Mouse (Mus musculus): ENCODE measurements around the gene Tob2. TPM values are rescaled to one million over a fixed set of nuclear protein-coding genes. Genes with fewer than 3 reads are reported as not detected.

The Tob2 gene
- polyA plus RNA-seq, 1 experiment: not detected

GRCm38 (mm10) chr15:81871604-81872261 is 13.1 kb upstream of the Tob2 start, which contains the start of gene Phf5a:
Gene Phf5a (minus strand): TSS chr15:81871911.
- Histone ChIP-seq H3K4me1 (ENCODE audit: control insufficient read depth, insufficient read depth, low read length) (peaks cover 2% of the 10 kb centered on the region), H3K27ac (ENCODE audit: insufficient read depth, low read depth, low read length) (peak within 1 kb of the TSS; percentile 100), H3K4me3 (ENCODE audit: insufficient read depth, low read depth, low read length) (peak within 1 kb of the TSS; percentile 99)
- TF ChIP-seq POLR2A (IDR thresholded peaks at IDR 0.05; ENCODE audit: insufficient read depth, low read depth, low read length) (no peak), CTCF (IDR thresholded peaks at IDR 0.05; ENCODE audit: insufficient read depth, low read depth, low read length) (no peak)
- WGBS: under 1% methylated on average over 30 of the region's 30 CpGs

- WGBS: 96% methylated on average over 5 of the region's 5 CpGs
- TF ChIP-seq CTCF (IDR thresholded peaks at IDR 0.05; ENCODE audit: insufficient read depth, low read depth, low read length): no peak
- TF ChIP-seq POLR2A (IDR thresholded peaks at IDR 0.05; ENCODE audit: insufficient read depth, low read depth, low read length): no peak
Observed at GRCm38 (mm10) chr15:81869985-81870384, 11.4 kb upstream of the Tob2 start.

GRCm38 (mm10) chr15:81864238-81864637 is 5.6 kb upstream of the Tob2 start:
- H3K4me1 ChIP-seq (ENCODE audit: control insufficient read depth, insufficient read depth, low read length): peaks cover 6% of the 10 kb centered on the region; the same call in 1 of the 2 replicates
- WGBS: 93% methylated on average over 7 of the region's 7 CpGs
- H3K27ac ChIP-seq (ENCODE audit: insufficient read depth, low read depth, low read length): no peak overlapping the region
- no peak overlapping the region for H3K4me3 ChIP-seq (ENCODE audit: insufficient read depth, low read depth, low read length)
- no peak for TF ChIP-seq CTCF (IDR thresholded peaks at IDR 0.05; ENCODE audit: insufficient read depth, low read depth, low read length)
- TF ChIP-seq POLR2A (IDR thresholded peaks at IDR 0.05; ENCODE audit: insufficient read depth, low read depth, low read length): no peak

More at GRCm38 (mm10) chr15:81869985-81870384, 11.4 kb upstream of the Tob2 start:
- Histone ChIP-seq H3K27ac (ENCODE audit: insufficient read depth, low read depth, low read length) (no peak overlapping the region), H3K4me3 (ENCODE audit: insufficient read depth, low read depth, low read length) (no peak overlapping the region), H3K4me1 (ENCODE audit: control insufficient read depth, insufficient read depth, low read length) (peaks cover 2% of the 10 kb centered on the region)

DNA sequence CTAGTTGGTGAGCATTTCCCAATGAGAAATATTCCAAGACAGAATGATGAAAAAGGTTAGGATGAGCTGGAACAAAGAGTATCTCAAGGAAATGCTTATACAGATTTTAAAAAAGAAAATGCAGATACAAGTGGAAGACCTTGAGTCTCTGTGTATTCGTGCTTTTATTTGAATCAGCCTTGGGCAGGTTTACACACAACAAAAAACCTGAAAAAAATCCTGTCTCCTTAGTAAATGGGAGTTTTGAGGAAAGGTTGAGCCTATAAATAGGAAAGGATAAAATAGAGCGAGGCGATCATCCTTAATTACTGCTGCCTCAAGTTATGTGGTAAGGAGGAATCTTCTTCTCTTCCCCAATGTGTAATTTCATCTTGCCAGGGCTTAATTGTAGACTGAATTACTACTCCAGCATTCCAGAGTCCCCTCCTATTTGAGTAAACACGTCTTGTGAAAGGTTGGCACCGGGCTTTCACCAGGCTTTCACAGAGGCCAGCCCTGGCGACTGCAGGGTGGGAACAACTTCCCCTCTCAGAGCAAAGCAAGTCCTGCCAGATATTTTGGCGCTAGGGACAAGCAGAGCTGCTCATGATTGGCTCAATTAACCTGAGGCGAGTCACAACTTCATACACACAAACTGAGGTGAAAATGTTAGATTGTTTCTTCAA is 2.0 kb upstream of the Tob2 start:
- peaks cover 14% of the 10 kb centered on the region for H3K4me1 ChIP-seq (ENCODE audit: control insufficient read depth, insufficient read depth, low read length)
- no peak overlapping the region for H3K4me3 ChIP-seq (ENCODE audit: insufficient read depth, low read depth, low read length)
- TF ChIP-seq POLR2A (IDR thresholded peaks at IDR 0.05; ENCODE audit: insufficient read depth, low read depth, low read length) (no peak), CTCF (IDR thresholded peaks at IDR 0.05; ENCODE audit: insufficient read depth, low read depth, low read length) (no peak)
- H3K27ac ChIP-seq (ENCODE audit: insufficient read depth, low read depth, low read length): peak overlapping the region; percentile 88
- WGBS: 2% methylated on average over 8 of the region's 8 CpGs

GRCm38 (mm10) chr15:81859330-81860255 is 997 bp upstream of the Tob2 start:
- H3K4me3 ChIP-seq (ENCODE audit: insufficient read depth, low read depth, low read length): peak overlapping the region; percentile 91
- TF ChIP-seq CTCF (IDR thresholded peaks at IDR 0.05; ENCODE audit: insufficient read depth, low read depth, low read length) (no peak), POLR2A (IDR thresholded peaks at IDR 0.05; ENCODE audit: insufficient read depth, low read depth, low read length) (peak; percentile 27; the same call in 1 of the 2 replicates)
- peaks cover 17% of the 10 kb centered on the region for H3K4me1 ChIP-seq (ENCODE audit: control insufficient read depth, insufficient read depth, low read length)
- under 1% methylated on average over 39 of the region's 39 CpGs for WGBS
- H3K27ac ChIP-seq (ENCODE audit: insufficient read depth, low read depth, low read length): peak overlapping the region; percentile 97

- Histone ChIP-seq H3K4me3 (ENCODE audit: insufficient read depth, low read depth, low read length) (peak overlapping the region; percentile 91), H3K27ac (ENCODE audit: insufficient read depth, low read depth, low read length) (peak overlapping the region; percentile 97), H3K4me1 (ENCODE audit: control insufficient read depth, insufficient read depth, low read length) (peaks cover 17% of the 10 kb centered on the region)
- WGBS: under 1% methylated on average over 23 of the region's 23 CpGs
- peak; percentile 96 for TF ChIP-seq POLR2A (IDR thresholded peaks at IDR 0.05; ENCODE audit: insufficient read depth, low read depth, low read length)
- TF ChIP-seq CTCF (IDR thresholded peaks at IDR 0.05; ENCODE audit: insufficient read depth, low read depth, low read length): no peak
Observed at GRCm38 (mm10) chr15:81858138-81858516, 469 bp downstream of the Tob2 start.

DNA sequence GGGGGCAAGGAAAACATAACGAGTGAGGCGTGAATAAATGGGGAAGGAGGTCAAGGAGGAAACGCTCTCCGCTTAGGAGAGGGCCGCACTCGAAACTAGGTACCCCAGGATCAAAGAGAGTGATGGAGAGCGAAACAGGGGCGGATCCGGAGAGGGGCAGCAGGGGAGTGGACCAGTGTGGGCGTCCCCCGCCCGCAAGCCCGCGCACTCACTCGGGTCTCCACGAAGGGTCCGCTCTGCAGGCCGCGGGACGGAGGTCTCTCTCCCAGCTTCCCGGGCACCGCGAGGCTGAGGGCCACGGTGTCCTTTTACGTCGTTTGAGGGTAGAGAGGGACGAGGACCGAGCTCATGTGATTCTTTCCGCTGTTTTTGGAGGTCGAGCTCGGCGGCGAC is 876 bp downstream of the Tob2 start:
- peak overlapping the region; percentile 91 for H3K4me3 ChIP-seq (ENCODE audit: insufficient read depth, low read depth, low read length)
- peaks cover 17% of the 10 kb centered on the region for H3K4me1 ChIP-seq (ENCODE audit: control insufficient read depth, insufficient read depth, low read length)
- under 1% methylated on average over 33 of the region's 33 CpGs for WGBS
- H3K27ac ChIP-seq (ENCODE audit: insufficient read depth, low read depth, low read length): peak overlapping the region; percentile 91
- TF ChIP-seq CTCF (IDR thresholded peaks at IDR 0.05; ENCODE audit: insufficient read depth, low read depth, low read length) (no peak), POLR2A (IDR thresholded peaks at IDR 0.05; ENCODE audit: insufficient read depth, low read depth, low read length) (no peak)

DNA sequence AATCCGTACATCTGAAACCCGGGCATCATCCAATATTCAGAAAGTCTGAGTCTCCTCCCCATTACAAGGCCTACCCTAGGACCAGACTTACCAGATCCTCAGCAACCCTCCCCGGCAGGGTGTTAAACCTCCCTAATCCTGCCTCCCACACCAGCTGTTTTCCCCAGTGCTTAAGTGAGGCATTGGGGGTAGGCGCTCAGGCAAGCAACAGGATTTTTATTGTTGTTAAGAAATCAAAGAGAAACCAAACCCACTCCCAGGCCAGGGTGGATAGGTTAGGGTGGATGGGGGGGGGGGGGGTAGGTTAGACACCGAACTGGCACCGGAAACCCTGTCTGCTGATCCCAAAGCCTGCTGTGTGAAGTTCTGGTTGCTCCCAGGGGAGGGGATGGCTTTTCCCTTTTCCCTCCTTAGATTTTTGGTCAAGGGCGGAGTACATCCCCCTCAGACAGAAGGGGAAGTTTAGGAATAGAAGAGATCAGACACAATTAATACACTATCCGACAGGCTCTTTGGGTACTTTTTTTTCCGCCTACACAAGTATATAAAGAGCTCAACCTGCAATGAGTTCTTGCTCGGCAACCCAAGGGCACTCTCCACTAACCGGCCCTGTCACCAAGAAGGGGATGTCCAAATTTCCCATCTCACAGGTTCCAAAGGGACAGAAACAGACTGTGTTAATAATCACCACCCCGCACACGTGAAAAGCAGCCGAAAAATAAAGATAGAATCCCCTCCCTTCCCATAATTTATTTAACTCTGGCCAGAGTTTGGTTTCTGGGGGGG is 1.5 kb downstream of the Tob2 start:
- no peak for TF ChIP-seq CTCF (IDR thresholded peaks at IDR 0.05; ENCODE audit: insufficient read depth, low read depth, low read length)
- TF ChIP-seq POLR2A (IDR thresholded peaks at IDR 0.05; ENCODE audit: insufficient read depth, low read depth, low read length): no peak
- under 1% methylated on average over 14 of the region's 14 CpGs for WGBS
- H3K27ac ChIP-seq (ENCODE audit: insufficient read depth, low read depth, low read length): peak overlapping the region; percentile 91

More for the DNA sequence above, 1.5 kb downstream of the Tob2 start:
- Histone ChIP-seq H3K4me3 (ENCODE audit: insufficient read depth, low read depth, low read length) (peak overlapping the region; percentile 91), H3K4me1 (ENCODE audit: control insufficient read depth, insufficient read depth, low read length) (peaks cover 20% of the 10 kb centered on the region)
